Mouse (Mus musculus) liver, adult 2 months (tissue): ENCODE results near the gene 9230110F15Rik.

Experiments used
- CTCF ChIP-seq: fragments of 200-500 bp; IDR thresholded peaks from 2 replicates; pipeline ENCODE4 v1.5.1; 2011; ENCODE audit warnings: low read depth, low read length, control low read depth
- POLR2A ChIP-seq: fragments of 200-500 bp; IDR thresholded peaks from 2 replicates; pipeline ENCODE4 v1.6.1; 2011; ENCODE audit warnings: low read length, control low read depth; ENCODE audit not compliant: insufficient read depth; ENCODE audit errors: extremely low read depth

GRCm38 (mm10) chr9:35790001-35790400 is 53.9 kb downstream of the 9230110F15Rik start, which contains the start of the genes Gm27235 and D730048I06Rik:
- TF ChIP-seq POLR2A = no peak
- TF ChIP-seq CTCF = no peak
